Mouse (Mus musculus): Measurements from ENCODE around the gene Gsg1. TPM values are rescaled to one million over a fixed set of nuclear protein-coding genes. Genes with fewer than 3 reads are reported as not detected.

Gene Gsg1
- total and polyA plus RNA-seq, 3 experiments = not detected

- H3K9me3 ChIP-seq (replicated peaks; ENCODE audit: insufficient read depth, low read length) = no peaks in the 10 kb centered on the region
- no peak for DNase-seq (ENCODE audit: low read depth, low spot score)
- no peaks in the 10 kb centered on the region for H3K79me2 ChIP-seq (ENCODE audit: control insufficient read depth, insufficient read depth, low read length, poor library complexity)
- 0 out of 2 replicates have a peak, but pooled peaks have one; percentile 14 for TF ChIP-seq SMC3 (IDR thresholded peaks at IDR 0.05; ENCODE audit: low read depth, low read length)
- TF ChIP-seq MAFK (IDR thresholded peaks at IDR 0.05; ENCODE audit: borderline replicate concordance, low read depth, low read length) = no peak
- TF ChIP-seq CHD1 (IDR thresholded peaks at IDR 0.05; ENCODE audit: low read depth, low read length) = no peak
- TF ChIP-seq CTCF (IDR thresholded peaks at IDR 0.05 in 2 of 3, conservative IDR thresholded peaks at IDR 0.05 in 1 of 3; ENCODE audit: control insufficient read depth in 1 of 3, insufficient read depth in 1 of 3, low read depth in 2 of 3, low read length in 3 of 3, poor library complexity in 1 of 3, severe bottlenecking in 1 of 3) = peak in 1 of 3 experiments; percentile 29; a peak in 2 of 6 replicates
- TF ChIP-seq GABPA (IDR thresholded peaks at IDR 0.05; ENCODE audit: low read depth, low read length) = no peak
- H3K4me3 ChIP-seq (ENCODE audit: control insufficient read depth in 1 of 2, insufficient read depth in 1 of 2, low read depth in 2 of 2, low read length in 2 of 2) = no peak overlapping the region
- no peak overlapping the region for H3K27ac ChIP-seq (ENCODE audit: control insufficient read depth, low read depth, low read length)
- H3K36me3 ChIP-seq (ENCODE audit: control insufficient read depth in 1 of 2, insufficient read depth in 2 of 2, low read length in 2 of 2) = no peaks in the 10 kb centered on the region
- H3K4me1 ChIP-seq (ENCODE audit: control insufficient read depth in 1 of 2, insufficient read depth in 2 of 2, low read length in 2 of 2) = no peaks in the 10 kb centered on the region
- H3K27me3 ChIP-seq (ENCODE audit: control insufficient read depth in 1 of 2, insufficient read depth in 2 of 2, low read length in 2 of 2) = no peaks in the 10 kb centered on the region
- H3K9ac ChIP-seq (ENCODE audit: control insufficient read depth, low read depth, low read length, poor library complexity, severe bottlenecking) = no peak overlapping the region
Measured at GRCm38 (mm10) chr6:135260435-135260834, 6.3 kb upstream of the Gsg1 start.

- Histone ChIP-seq H3K36me3 (ENCODE audit: control insufficient read depth in 1 of 2, insufficient read depth in 2 of 2, low read length in 2 of 2) (no peaks in the 10 kb centered on the region), H3K9me3 (replicated peaks; ENCODE audit: insufficient read depth, low read length) (no peaks in the 10 kb centered on the region), H3K4me1 (ENCODE audit: control insufficient read depth in 1 of 2, insufficient read depth in 2 of 2, low read length in 2 of 2) (no peaks in the 10 kb centered on the region), H3K4me3 (ENCODE audit: control insufficient read depth in 1 of 2, insufficient read depth in 1 of 2, low read depth in 2 of 2, low read length in 2 of 2) (no peak overlapping the region), H3K27me3 (ENCODE audit: control insufficient read depth in 1 of 2, insufficient read depth in 2 of 2, low read length in 2 of 2) (no peaks in the 10 kb centered on the region; a peak in 1 of 4 replicates), H3K9ac (ENCODE audit: control insufficient read depth, low read depth, low read length, poor library complexity, severe bottlenecking) (no peak overlapping the region), H3K27ac (ENCODE audit: control insufficient read depth, low read depth, low read length) (no peak overlapping the region), H3K79me2 (ENCODE audit: control insufficient read depth, insufficient read depth, low read length, poor library complexity) (no peaks in the 10 kb centered on the region)
- TF ChIP-seq MAFK (IDR thresholded peaks at IDR 0.05; ENCODE audit: borderline replicate concordance, low read depth, low read length) (no peak), ZNF384 (IDR thresholded peaks at IDR 0.05; ENCODE audit: low read depth, low read length) (no peak), NRF1 (IDR thresholded peaks at IDR 0.05; ENCODE audit: insufficient read depth, low read depth, low read length, poor library complexity, severe bottlenecking) (no peak), MAZ (IDR thresholded peaks at IDR 0.05; ENCODE audit: low read depth, low read length) (no peak), TCF12 (IDR thresholded peaks at IDR 0.05; ENCODE audit: low read depth, low read length) (no peak), ELF1 (IDR thresholded peaks at IDR 0.05; ENCODE audit: low read depth, low read length) (no peak), MYC (IDR thresholded peaks at IDR 0.05; ENCODE audit: low read depth, low read length) (no peak), SIN3A (IDR thresholded peaks at IDR 0.05; ENCODE audit: low read length) (no peak), BHLHE40 (IDR thresholded peaks at IDR 0.05; ENCODE audit: borderline replicate concordance, low read depth, low read length) (no peak), JUND (IDR thresholded peaks at IDR 0.05; ENCODE audit: low read depth, low read length) (no peak), MEF2A (IDR thresholded peaks at IDR 0.05; ENCODE audit: extremely low read depth, insufficient replicate concordance, low read depth, low read length, poor library complexity, severe bottlenecking) (no peak), ZKSCAN1 (IDR thresholded peaks at IDR 0.05; ENCODE audit: low read depth, low read length) (no peak), USF1 (IDR thresholded peaks at IDR 0.05; ENCODE audit: low read depth, low read length) (no peak), MYB (IDR thresholded peaks at IDR 0.05; ENCODE audit: low read depth, low read length) (no peak), SMC3 (IDR thresholded peaks at IDR 0.05; ENCODE audit: low read depth, low read length) (no peak), POLR2AphosphoS5 (IDR thresholded peaks at IDR 0.05; ENCODE audit: borderline replicate concordance, low read depth, low read length) (no peak), EP300 (IDR thresholded peaks at IDR 0.05; ENCODE audit: low read depth in 1 of 2, low read length in 2 of 2) (no peak), RCOR1 (IDR thresholded peaks at IDR 0.05; ENCODE audit: low read depth, low read length) (no peak), ZC3H11A (IDR thresholded peaks at IDR 0.05; ENCODE audit: low read depth, low read length) (no peak)
- DNase-seq (ENCODE audit: low read depth, low spot score) = no peak
Measured at GRCm38 (mm10) chr6:135252728-135253077, 1.4 kb downstream of the Gsg1 start.

Data from MEL (cell line).